Mouse (Mus musculus) brain, adult 2 months (tissue): Measurements from ENCODE around the gene Myh10.
A peak's percentile ranks its signal among the peaks of the same experiment; 100 is the strongest.

ENCODE experiments used
- DNase-seq: peaks from one replicate; pipeline ENCODE4 v3.0.0; 2011; ENCODE audit warnings: low read depth, low spot score

The Myh10 gene

GRCm38 (mm10) chr11:68691321-68692009 lies at the start of gene Myh10:
Gene Myh10, plus strand, starts transcription at chr11:68691559.
- DNase-seq: peak; percentile 100

DNA sequence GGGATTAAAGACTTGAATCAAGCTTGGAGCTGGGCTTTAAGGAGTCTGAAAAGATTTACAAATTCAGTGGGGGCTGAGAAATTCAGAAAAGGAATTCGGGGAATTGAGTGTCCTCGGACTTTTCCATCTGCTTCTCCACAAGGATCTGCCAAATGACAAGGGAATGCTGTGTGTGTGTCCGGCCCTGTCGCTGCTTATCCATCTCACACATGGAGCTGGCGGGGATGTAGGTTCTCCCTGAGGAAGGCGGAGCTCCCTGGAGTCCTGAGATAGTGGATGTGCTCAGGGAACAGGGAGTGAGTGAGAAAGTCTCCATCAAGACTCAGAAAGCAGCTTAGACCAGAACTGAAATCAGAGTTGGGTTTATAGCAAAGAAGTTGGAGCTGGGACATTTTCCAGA lies 46.6 kb upstream of the Myh10 start:
- no peak for DNase-seq

DNA sequence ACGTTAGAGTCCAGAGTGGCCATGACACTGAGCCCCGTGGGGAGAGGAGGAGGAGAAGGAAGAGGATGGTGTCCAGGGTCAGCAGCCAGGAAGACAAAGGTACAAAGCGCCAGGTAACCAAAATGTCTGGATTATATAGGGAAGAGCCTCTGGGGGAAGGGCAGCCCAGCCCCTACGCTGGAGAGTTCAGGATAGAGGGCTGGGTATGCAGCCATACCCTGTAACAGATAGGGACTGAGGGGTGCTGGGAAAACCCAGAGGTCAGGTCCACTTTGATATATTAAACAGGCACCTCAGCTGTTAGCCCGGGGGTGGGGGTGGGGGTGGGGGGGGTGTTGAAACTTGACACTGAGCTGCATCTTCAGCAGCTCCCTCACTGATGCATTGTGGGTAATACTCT lies 43.6 kb upstream of the Myh10 start:
- DNase-seq: no peak

GRCm38 (mm10) chr11:68648385-68649148 lies 42.8 kb upstream of the Myh10 start:
- DNase-seq: peak; percentile 76

DNA sequence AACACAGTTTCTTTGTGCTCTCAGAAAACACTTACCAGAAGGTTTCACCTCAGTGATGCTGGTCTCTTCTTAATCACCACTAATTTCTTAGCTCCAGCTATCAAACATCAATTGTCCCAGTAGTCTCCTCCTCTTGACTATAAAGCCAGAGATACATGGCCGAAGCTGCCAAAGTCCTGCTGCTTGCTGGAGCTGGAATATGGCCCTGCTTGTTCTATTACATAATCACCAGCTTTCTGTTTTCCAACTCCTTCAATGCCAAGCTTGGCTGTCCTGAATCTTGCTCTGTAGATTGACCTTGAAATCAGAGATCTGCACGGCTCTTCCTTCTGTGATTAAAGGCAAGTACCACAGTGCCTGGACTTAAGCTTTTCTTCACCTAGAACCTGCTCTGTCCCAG lies 39.8 kb upstream of the Myh10 start:
- DNase-seq: peak; percentile 74

- DNase-seq: peak; percentile 62
Measured at GRCm38 (mm10) chr11:68655524-68655923, 35.8 kb upstream of the Myh10 start.

GRCm38 (mm10) chr11:68656887-68657685 lies 34.3 kb upstream of the Myh10 start:
- DNase-seq: no peak

GRCm38 (mm10) chr11:68657811-68658210 lies 33.5 kb upstream of the Myh10 start:
- DNase-seq: peak; percentile 96

DNA sequence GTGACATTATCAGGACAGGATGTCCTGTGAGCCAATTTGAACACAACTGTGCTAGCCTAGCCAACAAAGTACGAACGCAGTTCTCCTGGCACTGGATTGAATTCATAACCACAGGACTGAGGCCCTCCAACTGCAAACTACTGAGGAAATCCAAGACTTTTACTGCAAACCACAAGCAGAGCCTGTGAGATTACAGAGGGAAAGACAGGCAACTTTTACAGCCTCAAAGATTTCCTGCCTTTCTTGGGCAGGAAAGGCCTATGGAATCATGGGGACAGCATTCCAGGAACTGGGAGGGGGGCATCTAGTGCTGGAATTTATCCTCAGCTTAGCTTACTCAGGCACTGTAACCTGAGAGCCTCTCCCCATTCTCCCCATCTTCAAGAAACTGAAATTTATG lies 26.0 kb upstream of the Myh10 start:
- DNase-seq: no peak

DNA sequence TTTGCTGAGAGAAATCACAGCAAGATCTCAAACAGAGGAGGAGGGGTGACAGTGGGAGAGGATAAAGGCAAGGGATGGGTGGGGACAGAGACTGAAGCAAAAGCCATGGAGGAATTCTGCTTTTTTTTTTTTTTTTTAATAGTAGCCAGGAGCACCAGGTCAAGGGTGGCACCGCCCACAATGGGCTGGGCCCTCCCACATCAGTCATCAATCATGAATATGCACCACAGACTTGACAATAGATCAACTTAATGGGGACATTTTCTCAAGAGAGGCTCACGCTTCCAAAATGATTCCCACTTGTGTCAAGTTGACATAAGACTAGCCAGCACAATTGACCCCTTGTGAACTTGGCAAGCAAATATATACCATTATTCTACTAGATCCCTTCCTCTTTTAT lies 25.1 kb upstream of the Myh10 start:
- no peak for DNase-seq

- no peak for DNase-seq
Measured at GRCm38 (mm10) chr11:68672270-68672970, 18.9 kb upstream of the Myh10 start.

DNA sequence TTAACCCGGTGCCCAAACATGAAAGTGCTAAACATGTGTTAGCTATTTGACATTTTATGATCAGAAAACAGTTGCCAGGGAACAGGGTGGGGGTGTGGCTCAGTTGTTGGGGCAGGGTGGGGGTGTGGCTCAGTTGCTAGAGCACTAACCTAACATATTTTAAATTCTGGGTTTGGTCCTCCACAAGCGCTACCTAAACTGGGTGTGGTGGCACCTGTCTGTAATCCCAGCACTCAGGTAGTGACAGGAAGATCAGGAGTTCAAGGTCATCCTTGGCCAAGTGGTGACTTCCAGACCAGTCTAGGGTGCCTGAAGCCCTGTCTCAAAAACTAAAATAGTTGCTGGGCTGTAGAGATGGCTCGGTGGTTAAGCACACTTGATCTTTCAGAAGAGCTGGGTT lies 17.3 kb upstream of the Myh10 start:
- no peak for DNase-seq

DNA sequence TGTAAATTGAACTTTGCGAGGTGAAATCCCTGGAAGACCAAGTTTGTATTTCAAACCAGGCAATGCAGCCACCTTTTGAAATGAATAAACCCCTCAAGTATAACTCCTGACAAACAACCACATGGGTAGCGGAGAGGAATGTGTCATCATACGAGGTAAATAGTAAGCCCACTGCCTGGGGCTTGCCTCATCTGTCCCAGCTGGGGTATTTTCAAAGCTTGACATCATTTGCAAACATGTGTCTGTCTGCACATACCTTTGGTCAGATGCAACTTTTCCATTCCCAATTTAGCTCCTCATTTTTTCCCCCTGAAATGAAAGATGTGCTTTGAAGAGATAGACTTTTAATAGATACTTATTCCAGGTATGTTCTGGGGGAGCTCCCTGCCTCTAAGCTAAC lies 16.7 kb upstream of the Myh10 start:
- no peak for DNase-seq

- peak; percentile 88 for DNase-seq
Measured at GRCm38 (mm10) chr11:68675274-68675673, 16.1 kb upstream of the Myh10 start.

DNA sequence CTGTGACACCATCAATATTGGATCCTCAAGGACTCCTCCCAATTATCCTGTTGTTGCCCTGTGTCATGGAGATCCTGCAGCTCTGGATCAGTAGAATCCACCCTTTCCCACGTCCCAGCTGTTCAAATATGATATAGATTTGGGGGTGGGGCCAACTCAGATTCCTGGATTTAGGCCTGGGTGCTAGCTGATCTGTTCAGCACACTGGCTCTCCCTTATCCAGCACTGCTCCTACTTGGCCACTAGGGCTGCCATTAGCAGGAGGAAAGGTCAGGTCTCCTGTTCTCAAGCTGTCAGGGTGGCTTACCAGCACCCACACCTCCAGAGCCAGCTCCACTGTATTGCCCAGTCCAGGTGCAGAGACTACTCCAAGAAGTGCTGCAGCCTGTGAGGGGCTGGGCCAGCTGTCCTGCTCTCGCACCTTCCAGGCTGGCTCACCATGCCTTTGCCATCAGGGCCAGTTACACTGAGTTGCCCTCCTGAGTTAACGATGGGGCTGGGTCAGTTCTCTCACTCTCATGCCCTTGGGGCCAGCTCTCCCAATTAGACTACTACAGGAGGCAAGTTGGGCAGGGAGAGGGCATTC lies 10.0 kb upstream of the Myh10 start:
- DNase-seq: no peak

- DNase-seq: no peak
Measured at GRCm38 (mm10) chr11:68682136-68682806, 9.1 kb upstream of the Myh10 start.

- no peak for DNase-seq
Measured at GRCm38 (mm10) chr11:68686001-68686400, 5.4 kb upstream of the Myh10 start.

DNA sequence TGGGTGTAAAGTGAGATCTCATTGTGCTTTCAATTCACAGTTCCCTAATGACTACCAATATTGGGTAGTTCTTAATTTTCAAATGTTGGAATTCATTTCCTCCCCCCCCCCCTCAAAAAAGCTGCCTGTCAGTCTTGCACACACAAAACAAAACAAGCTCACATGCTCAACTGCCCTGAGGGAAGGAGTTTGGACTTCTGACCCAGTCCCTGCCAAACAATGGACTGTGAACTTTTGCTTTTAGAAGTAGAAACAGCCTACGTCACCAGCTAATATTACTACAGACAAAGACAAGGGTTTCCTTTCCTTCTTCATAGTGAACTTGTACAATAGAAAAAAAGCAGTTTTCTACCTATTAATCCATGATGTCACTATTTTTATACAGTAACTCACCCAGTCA lies 2.1 kb upstream of the Myh10 start:
- no peak for DNase-seq

GRCm38 (mm10) chr11:68690465-68690864 lies 894 bp upstream of the Myh10 start:
- DNase-seq: no peak

DNA sequence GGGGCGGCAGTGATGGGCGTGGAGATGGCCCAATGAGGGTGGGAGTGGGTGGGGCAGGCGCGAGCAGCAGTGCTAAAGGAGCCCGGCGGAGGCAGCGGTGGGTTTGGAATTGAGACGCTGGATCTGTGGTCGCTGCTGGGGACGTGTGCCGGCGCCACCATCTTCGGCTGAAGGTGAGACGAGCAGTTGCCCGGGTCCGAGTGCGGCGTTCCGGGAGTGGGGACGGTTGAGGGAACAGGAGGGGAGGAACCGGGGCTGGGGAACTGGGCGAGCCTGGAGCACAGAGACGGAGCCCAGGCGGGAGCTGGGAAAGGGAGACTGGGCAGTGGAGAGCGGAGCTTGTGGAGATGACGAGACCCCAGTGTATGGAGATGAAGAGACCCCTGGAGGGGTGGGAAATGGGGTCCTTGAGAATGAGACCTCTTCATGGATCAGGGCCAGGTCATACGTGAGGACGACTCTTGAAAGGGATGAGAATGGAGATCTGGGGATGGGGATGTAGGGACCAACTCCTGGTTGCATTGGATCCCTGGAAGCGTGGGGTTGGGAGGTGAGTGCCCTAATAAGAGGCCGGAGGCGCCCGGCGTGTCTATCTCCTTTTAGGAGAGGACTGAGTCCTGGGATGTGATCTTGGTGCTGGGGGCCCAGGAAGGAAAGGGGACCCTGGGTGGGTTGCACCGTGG lies 792 bp downstream of the Myh10 start:
- DNase-seq: peak; percentile 43
